Mouse (Mus musculus): Measurements from ENCODE around the gene Gm9936.
"Not testable (repeated sequence)": the region's sequence is repeated elsewhere in the genome, so short reads cannot be mapped to it uniquely, and the experiment has no call there.

The Gm9936 gene

GRCm38 (mm10) chr5:114858582-114858981, at the start of gene Gm9936:
Gm9936 (minus strand) TSS chr5:114858682.
- no peak for DNase-seq

GRCm38 (mm10) chr5:114902413-114902812, 43.9 kb upstream of the Gm9936 start:
- DNase-seq, result peak in 1 of 2 experiments; percentile 52

- no peak for DNase-seq
These were observed 40.4 kb upstream of the Gm9936 start for GRCm38 (mm10) chr5:114898857-114899256.

GRCm38 (mm10) chr5:114897374-114897793, 38.9 kb upstream of the Gm9936 start:
- DNase-seq, result peak; percentile 33 to 41

- no peak for DNase-seq
These were observed 38.3 kb upstream of the Gm9936 start, which contains the start of gene Oasl2 for GRCm38 (mm10) chr5:114896688-114897373. Oasl2 (plus strand) TSS chr5:114896936.

GRCm38 (mm10) chr5:114895542-114895941, 37.1 kb upstream of the Gm9936 start:
- no peak for DNase-seq

- DNase-seq, result no peak
These were observed 30.5 kb upstream of the Gm9936 start for GRCm38 (mm10) chr5:114888995-114889394.

- DNase-seq, result no peak
These were observed 28.3 kb upstream of the Gm9936 start for GRCm38 (mm10) chr5:114886801-114887200.

- DNase-seq, result no peak
These were observed 24.5 kb upstream of the Gm9936 start for GRCm38 (mm10) chr5:114883022-114883421.

GRCm38 (mm10) chr5:114882319-114882718, 23.8 kb upstream of the Gm9936 start:
- DNase-seq, result not testable (repeated sequence)

GRCm38 (mm10) chr5:114879399-114879798, 20.9 kb upstream of the Gm9936 start:
- DNase-seq, result no peak

GRCm38 (mm10) chr5:114877487-114877886, 19.0 kb upstream of the Gm9936 start:
- no peak for DNase-seq

GRCm38 (mm10) chr5:114876331-114876730, 17.8 kb upstream of the Gm9936 start:
- DNase-seq, result no peak

GRCm38 (mm10) chr5:114875858-114876257, 17.4 kb upstream of the Gm9936 start:
- DNase-seq, result no peak

GRCm38 (mm10) chr5:114865279-114865678, 6.8 kb upstream of the Gm9936 start:
- peak in 1 of 2 experiments; percentile 16 for DNase-seq

GRCm38 (mm10) chr5:114864813-114865212, 6.3 kb upstream of the Gm9936 start:
- DNase-seq, result peak in 1 of 2 experiments; percentile 10

- DNase-seq, result no peak
These were observed 3.2 kb upstream of the Gm9936 start for GRCm38 (mm10) chr5:114861730-114862129.

- peak; percentile 70 to 82 for DNase-seq
These were observed 771 bp upstream of the Gm9936 start for GRCm38 (mm10) chr5:114859253-114859652.

GRCm38 (mm10) chr5:114853364-114853763, 5.1 kb downstream of the Gm9936 start, which contains the start of gene 4930519G04Rik:
4930519G04Rik (plus strand) TSS chr5:114853664.
- not testable (repeated sequence) for DNase-seq

- DNase-seq, result no peak
These were observed 6.8 kb downstream of the Gm9936 start for GRCm38 (mm10) chr5:114851565-114852236.

- DNase-seq, result not testable (repeated sequence)
These were observed 14.1 kb downstream of the Gm9936 start for GRCm38 (mm10) chr5:114844371-114844770.

GRCm38 (mm10) chr5:114842674-114843073, 15.8 kb downstream of the Gm9936 start:
- DNase-seq, result no peak

- DNase-seq, result not testable (repeated sequence)
These were observed 16.3 kb downstream of the Gm9936 start for GRCm38 (mm10) chr5:114842155-114842554.

- DNase-seq, result peak in 1 of 2 experiments; percentile 16
These were observed 18.0 kb downstream of the Gm9936 start for GRCm38 (mm10) chr5:114840481-114840880.

Data from lung, postnatal 4 days (tissue).